Mouse (Mus musculus) liver, adult 10 weeks (tissue): Measurements from ENCODE around the gene Mgl2. TPM values are rescaled to one million over a fixed set of nuclear protein-coding genes. Genes with fewer than 3 reads are reported as not detected.

Experiments
- polyA plus RNA-seq: library from polyadenylated mRNA; stranded (reverse); fragments of 350-450 nt; fragmentation: Illumina TruSeq; extraction: RNeasy Lipid Tissue Mini Kit (QIAGEN cat#74804); gene quantifications from one replicate; pipeline ENCODE4 v1.2.3, GENCODE M21; 2014; ENCODE audit warnings: low read depth, low replicate concordance

The Mgl2 gene
- polyA plus RNA-seq = 0.24 TPM

DNA sequence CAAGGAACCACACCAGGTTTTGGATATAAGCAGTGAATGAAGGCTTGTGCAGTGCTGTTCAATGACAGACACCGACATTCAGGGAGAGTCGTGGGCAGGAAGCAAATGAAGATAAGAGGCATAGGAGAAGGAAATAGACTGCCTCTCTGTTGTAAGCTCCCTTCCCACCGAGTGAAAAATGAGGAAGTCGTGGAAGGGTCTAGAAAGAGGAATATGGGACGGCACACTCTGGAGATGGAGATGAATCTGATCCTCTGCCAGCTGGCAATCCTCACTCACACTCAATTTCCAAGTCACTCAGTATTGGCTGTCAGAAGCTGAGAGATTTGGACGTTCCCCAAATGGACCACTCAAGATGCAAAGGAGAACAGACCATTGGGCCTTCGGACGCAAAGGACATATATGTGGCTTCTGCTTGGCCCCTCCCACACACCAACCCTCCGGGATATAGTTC is at the start of gene Mgl2:
Gene Mgl2, plus strand, starts transcription at position 404 of the 454 bp plus-strand sequence.

DNA sequence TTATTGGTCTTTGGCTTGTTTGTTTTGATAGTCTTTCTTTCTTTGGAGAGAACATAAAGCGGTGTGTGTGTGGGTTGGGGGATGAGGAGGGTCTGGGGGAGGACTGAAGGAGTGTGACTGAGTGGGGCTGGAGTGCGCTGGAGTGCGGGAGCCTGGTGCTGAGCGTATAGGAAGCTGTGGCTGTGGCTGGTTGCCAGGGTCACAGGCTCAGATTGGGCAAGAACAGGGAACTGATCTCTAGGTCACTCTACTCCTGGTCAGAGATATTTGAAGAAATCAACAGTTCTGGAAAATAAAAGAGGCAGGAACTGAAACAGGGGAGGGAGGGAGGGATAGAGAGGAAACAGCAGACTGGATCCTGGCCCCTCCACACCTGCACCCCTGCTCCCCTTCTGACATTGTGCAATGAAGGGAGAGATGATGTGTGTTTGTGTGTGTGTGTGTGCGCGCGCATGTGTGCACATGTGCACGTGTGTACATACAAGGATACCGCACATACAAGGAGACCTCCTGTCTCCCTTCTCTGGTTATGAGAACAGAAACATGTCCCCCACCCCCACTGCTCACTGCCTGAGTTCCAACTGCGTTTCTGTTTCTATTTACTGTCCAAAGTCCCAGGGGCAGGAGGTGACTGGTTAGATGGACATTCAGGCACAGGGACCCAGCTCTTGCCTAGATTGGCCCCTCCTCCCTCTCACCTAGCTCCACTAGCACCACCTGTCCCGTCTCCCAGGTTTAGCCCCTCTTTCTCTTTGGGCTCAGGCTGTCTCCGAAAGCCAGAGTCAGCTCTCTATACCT is 37.9 kb upstream of the Mgl2 start, which contains the start of gene Asgr2:
Gene Asgr2, plus strand, starts transcription at position 659 of the 798 bp plus-strand sequence.

DNA sequence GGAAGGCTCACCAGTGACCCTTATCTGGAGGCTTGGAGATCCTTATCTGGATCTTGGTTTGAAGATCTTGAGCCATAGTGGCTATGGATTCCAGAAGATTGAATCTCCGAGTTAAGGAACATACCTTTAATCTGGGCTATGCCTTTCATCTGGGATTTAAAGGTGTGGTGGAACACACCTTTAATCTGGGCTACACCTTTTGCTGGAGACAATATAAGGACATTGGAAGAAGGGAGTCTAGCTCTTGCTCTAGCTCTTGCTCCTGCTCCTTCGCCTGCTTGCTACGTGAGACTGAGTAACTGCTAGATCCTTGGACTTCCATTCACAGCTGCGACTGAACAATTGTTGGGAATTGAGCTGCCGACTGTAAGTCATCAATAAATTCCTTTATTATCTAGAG is 25.8 kb downstream of the Mgl2 start, which contains the start of gene Clec10a:
Gene Clec10a, plus strand, starts transcription at position 301 of the 400 bp plus-strand sequence.

Other genes with a start within 250 kb of the Mgl2 start
- 0.42 TPM for gene Kctd11, start 248.9 kb upstream of the Mgl2 start, polyA plus RNA-seq
- gene Acap1, start 234.8 kb upstream of the Mgl2 start, polyA plus RNA-seq = 0.40 TPM
- not detected for gene 2810408A11Rik, start 229.3 kb upstream of the Mgl2 start, polyA plus RNA-seq
- gene Neurl4, start 229.3 kb upstream of the Mgl2 start, polyA plus RNA-seq = 3.0 TPM
- gene Gps2, start 216.4 kb upstream of the Mgl2 start, polyA plus RNA-seq = 9.6 TPM
- 155 TPM for gene Eif5a, start 208.4 kb upstream of the Mgl2 start, polyA plus RNA-seq
- not detected for gene Ybx2, start 194.5 kb upstream of the Mgl2 start, polyA plus RNA-seq
- gene Slc2a4, start 182.1 kb upstream of the Mgl2 start, polyA plus RNA-seq = not detected
- gene Cldn7, start 165.6 kb upstream of the Mgl2 start, polyA plus RNA-seq = 0.40 TPM
- 25.5 TPM for gene Ctdnep1, start 149.2 kb upstream of the Mgl2 start, polyA plus RNA-seq
- 9.7 TPM for gene Elp5, start 147.8 kb upstream of the Mgl2 start, polyA plus RNA-seq
- gene Gabarap, start 139.2 kb upstream of the Mgl2 start, polyA plus RNA-seq = 367 TPM
- 7.1 TPM for gene Phf23, start 134.6 kb upstream of the Mgl2 start, polyA plus RNA-seq
- gene Dvl2, start 129.7 kb upstream of the Mgl2 start, polyA plus RNA-seq = 0.37 TPM
- 60.6 TPM for gene Acadvl, start 114.9 kb upstream of the Mgl2 start, polyA plus RNA-seq
- 0.13 TPM for gene Dlg4, start 113.4 kb upstream of the Mgl2 start, polyA plus RNA-seq
- 171 TPM for gene Asgr1, start 76.2 kb upstream of the Mgl2 start, polyA plus RNA-seq
- gene Asgr2, start 37.7 kb upstream of the Mgl2 start, polyA plus RNA-seq = 93.1 TPM
- 0.37 TPM for gene Clec10a, start 25.9 kb downstream of the Mgl2 start, polyA plus RNA-seq
- 0.61 TPM for gene Slc16a11, start 82.4 kb downstream of the Mgl2 start, polyA plus RNA-seq
- gene Slc16a13, start 90.7 kb downstream of the Mgl2 start, polyA plus RNA-seq = 0.53 TPM
- 1.5 TPM for gene Bcl6b, start 99.5 kb downstream of the Mgl2 start, polyA plus RNA-seq
- gene 0610010K14Rik, start 107.6 kb downstream of the Mgl2 start, polyA plus RNA-seq = 2.0 TPM
- gene Gm21988, start 109.5 kb downstream of the Mgl2 start, polyA plus RNA-seq = 1.0 TPM
- gene Rnasek, start 109.5 kb downstream of the Mgl2 start, polyA plus RNA-seq = 21.2 TPM
- 0.37 TPM for gene Alox12, start 125.0 kb downstream of the Mgl2 start, polyA plus RNA-seq
- gene Alox12e, start 192.3 kb downstream of the Mgl2 start, polyA plus RNA-seq = not detected
- gene Alox15, start 221.7 kb downstream of the Mgl2 start, polyA plus RNA-seq = not detected